Mouse (Mus musculus): ENCODE measurements around the gene Dnah9.

The Dnah9 gene

DNA sequence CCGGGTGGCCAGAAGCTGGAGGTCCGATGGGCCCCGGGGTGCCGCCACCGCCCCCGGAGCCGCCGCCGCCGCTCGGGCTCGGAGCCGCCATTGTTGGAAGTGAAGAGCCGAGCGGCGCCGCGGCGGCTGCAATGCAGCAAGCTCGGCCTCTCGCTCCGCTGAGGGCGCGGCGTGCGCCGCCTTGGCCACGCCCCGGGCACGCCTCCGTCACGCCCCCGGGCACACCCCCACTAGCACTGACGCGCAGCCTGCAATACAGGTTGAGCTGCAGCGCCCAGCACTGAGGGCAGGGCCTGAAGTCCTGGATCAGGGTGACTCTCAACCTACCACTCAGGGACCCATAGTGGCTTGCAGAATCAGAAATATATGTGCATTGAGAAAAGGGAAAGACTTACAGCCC lies 380.2 kb downstream of the Dnah9 start, which contains the start of gene Map2k4:
TSS of gene Map2k4 (minus strand) at position 144 of the 400 bp plus-strand sequence.
- DNase-seq, result peak; percentile 95 to 98

DNA sequence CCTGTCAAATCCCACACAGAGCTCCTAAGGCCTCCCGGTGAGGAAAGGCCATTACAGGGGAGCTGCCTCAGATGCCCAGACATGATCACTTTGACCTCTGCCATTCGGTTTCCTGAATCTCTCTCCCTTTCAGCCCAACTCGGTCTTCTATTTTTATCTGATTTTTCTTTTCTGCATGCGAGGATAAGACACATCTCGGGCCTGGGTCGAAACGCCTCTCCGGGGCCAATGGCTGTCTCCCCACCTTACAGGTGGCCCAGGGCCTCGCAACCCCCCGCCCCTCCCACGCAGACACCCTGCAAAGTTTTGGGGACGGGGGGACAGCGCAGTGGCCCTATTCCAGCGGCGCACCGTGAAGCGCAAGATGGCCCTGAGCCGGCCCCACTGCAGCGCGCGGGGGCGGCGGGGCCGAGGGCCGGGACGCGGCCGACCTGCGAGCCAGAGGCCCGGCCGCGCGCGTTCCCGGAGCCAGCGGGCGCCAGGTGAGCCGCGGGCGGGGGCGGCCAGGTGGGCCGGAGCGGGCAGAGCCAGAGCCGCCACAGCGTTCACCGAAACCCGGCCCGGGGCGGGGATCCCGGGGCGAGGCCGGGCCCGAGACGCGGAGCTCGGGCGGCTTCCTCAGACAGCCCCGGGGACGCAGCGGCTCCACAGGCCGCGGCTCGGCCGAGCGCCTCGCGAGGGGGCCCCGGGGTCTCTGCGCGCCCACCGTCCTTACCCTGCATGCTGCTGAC lies 380.8 kb downstream of the Dnah9 start:
- peak in 1 of 2 experiments; percentile 79 for DNase-seq

GRCm38 (mm10) chr11:65786160-65786559 lies 382.2 kb downstream of the Dnah9 start:
- DNase-seq, result no peak

GRCm38 (mm10) chr11:65781596-65781995 lies 386.8 kb downstream of the Dnah9 start:
- no peak for DNase-seq
